Mouse (Mus musculus) testis, adult 2 months (tissue): Measurements from ENCODE around the gene Vsir. TPM values are rescaled to one million over a fixed set of nuclear protein-coding genes. Genes with fewer than 3 reads are reported as not detected.

Experiments used
- H3K27ac ChIP-seq: fragments of 200-500 bp; 2 replicates; pipeline ENCODE4 v1.5.1; 2012; ENCODE audit warnings: low read depth, low read length; ENCODE audit not compliant: control insufficient read depth, insufficient read depth
- H3K27me3 ChIP-seq: fragments of 200-500 bp; 2 replicates; pipeline ENCODE4 v1.6.1; 2012; ENCODE audit warnings: mild to moderate bottlenecking, low read length, moderate library complexity; ENCODE audit not compliant: control insufficient read depth, insufficient read depth
- H3K36me3 ChIP-seq: fragments of 200-500 bp; 2 replicates; pipeline ENCODE4 v1.6.1; 2012; ENCODE audit warnings: mild to moderate bottlenecking, low read length; ENCODE audit not compliant: control insufficient read depth, insufficient read depth
- H3K4me1 ChIP-seq: fragments of 200-500 bp; 2 replicates; pipeline ENCODE4 v1.6.1; 2012; ENCODE audit warnings: low read length; ENCODE audit not compliant: control insufficient read depth, insufficient read depth
- H3K4me3 ChIP-seq: fragments of 200-500 bp; 2 replicates; pipeline ENCODE4 v1.5.1; 2012; ENCODE audit warnings: low read depth, mild to moderate bottlenecking, low read length, moderate library complexity, mixed read lengths; ENCODE audit not compliant: control insufficient read depth
- CTCF ChIP-seq: fragments of 200-500 bp; IDR thresholded peaks from 2 replicates; pipeline ENCODE4 v1.5.1; 2012; ENCODE audit warnings: low read depth, mild to moderate bottlenecking, inconsistent platforms, low read length, moderate library complexity; ENCODE audit not compliant: control insufficient read depth, insufficient read depth, insufficient replicate concordance
- POLR2A ChIP-seq: fragments of 200-500 bp; IDR thresholded peaks from 2 replicates; pipeline ENCODE4 v1.6.1; 2012; ENCODE audit warnings: low read depth, mild to moderate bottlenecking, inconsistent platforms, low read length, moderate library complexity; ENCODE audit not compliant: control insufficient read depth
- polyA plus RNA-seq: library from polyadenylated mRNA; depleted of rRNA; stranded (reverse); fragments of >200 nt; gene quantifications from 2 replicates; pipeline ENCODE4 v1.2.3, GENCODE M21; 2012

Gene Vsir
- polyA plus RNA-seq, 1 experiment = 3.0 TPM

- no peak for TF ChIP-seq CTCF
- no peak for TF ChIP-seq POLR2A
- Histone ChIP-seq H3K27ac (no peak overlapping the region), H3K4me3 (no peak overlapping the region), H3K4me1 (no peaks in the 10 kb centered on the region), H3K27me3 (no peaks in the 10 kb centered on the region), H3K36me3 (no peaks in the 10 kb centered on the region)
Measured at GRCm38 (mm10) chr10:60328963-60329650, 17.5 kb upstream of the Vsir start.

GRCm38 (mm10) chr10:60334583-60334982 is 12.1 kb upstream of the Vsir start:
- Histone ChIP-seq H3K4me3 (no peak overlapping the region), H3K36me3 (no peaks in the 10 kb centered on the region), H3K27me3 (no peaks in the 10 kb centered on the region), H3K4me1 (no peaks in the 10 kb centered on the region), H3K27ac (no peak overlapping the region)
- TF ChIP-seq POLR2A (no peak), CTCF (no peak)

- no peak for TF ChIP-seq CTCF
- TF ChIP-seq POLR2A = no peak
- H3K36me3 ChIP-seq = no peaks in the 10 kb centered on the region
- H3K27ac ChIP-seq = no peak overlapping the region
- no peaks in the 10 kb centered on the region for H3K4me1 ChIP-seq
- no peaks in the 10 kb centered on the region for H3K27me3 ChIP-seq
- H3K4me3 ChIP-seq = no peak overlapping the region
Measured at GRCm38 (mm10) chr10:60335021-60335420, 11.6 kb upstream of the Vsir start.

- TF ChIP-seq POLR2A (no peak), CTCF (no peak)
- H3K36me3 ChIP-seq = no peaks in the 10 kb centered on the region
- no peaks in the 10 kb centered on the region; the same call in 1 of the 2 replicates for H3K4me1 ChIP-seq
Measured at GRCm38 (mm10) chr10:60341528-60341927, 5.1 kb upstream of the Vsir start.

GRCm38 (mm10) chr10:60344111-60344510 is 2.5 kb upstream of the Vsir start:
- TF ChIP-seq CTCF (no peak), POLR2A (no peak)
- Histone ChIP-seq H3K36me3 (no peaks in the 10 kb centered on the region), H3K4me3 (no peak overlapping the region), H3K4me1 (peaks cover 3% of the 10 kb centered on the region; the same call in 1 of the 2 replicates), H3K27me3 (no peaks in the 10 kb centered on the region), H3K27ac (no peak overlapping the region)

More at GRCm38 (mm10) chr10:60341528-60341927, 5.1 kb upstream of the Vsir start:
- Histone ChIP-seq H3K27ac (no peak overlapping the region), H3K4me3 (no peak overlapping the region), H3K27me3 (no peaks in the 10 kb centered on the region)

GRCm38 (mm10) chr10:60346056-60346455 is 595 bp upstream of the Vsir start:
- Histone ChIP-seq H3K4me1 (peaks cover 4% of the 10 kb centered on the region), H3K4me3 (no peak overlapping the region)

GRCm38 (mm10) chr10:60347768-60348610 is 1.3 kb downstream of the Vsir start:
- no peak overlapping the region for H3K4me3 ChIP-seq
- no peak overlapping the region for H3K27ac ChIP-seq
- H3K4me1 ChIP-seq = peaks cover 10% of the 10 kb centered on the region
- TF ChIP-seq POLR2A (no peak), CTCF (no peak)
- no peaks in the 10 kb centered on the region for H3K27me3 ChIP-seq
- no peaks in the 10 kb centered on the region for H3K36me3 ChIP-seq

More at GRCm38 (mm10) chr10:60346056-60346455, 595 bp upstream of the Vsir start:
- TF ChIP-seq CTCF = no peak
- no peak for TF ChIP-seq POLR2A
- Histone ChIP-seq H3K27me3 (no peaks in the 10 kb centered on the region), H3K36me3 (no peaks in the 10 kb centered on the region), H3K27ac (no peak overlapping the region)
